28 mouse cellular contexts compared by ENCODE assay signal in the genomic region with DNA sequence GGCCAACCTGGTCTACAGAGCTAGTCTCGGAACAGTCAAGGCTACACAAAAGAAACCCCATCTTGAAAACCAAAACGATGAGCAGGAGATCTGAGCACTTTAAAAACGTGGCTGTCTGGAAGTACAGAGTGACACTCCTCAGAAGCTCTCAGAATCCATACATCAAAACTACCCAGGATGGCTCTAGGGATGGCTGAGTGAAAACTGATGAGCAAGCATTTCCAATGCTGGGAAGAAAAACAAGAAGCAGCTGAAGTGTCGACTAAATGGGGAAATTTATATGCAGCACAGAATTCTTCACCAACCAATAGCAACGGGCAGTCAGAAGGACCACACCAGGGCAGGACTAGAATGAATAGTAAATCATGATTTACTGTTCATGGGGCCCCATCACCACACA. TPM values are rescaled to one million over a fixed set of nuclear protein-coding genes. Genes with fewer than 3 reads are reported as not detected.
DNase-seq lines count a peak whose midpoint lies in the region; ATAC-seq and TF ChIP-seq lines count a peak whose summit lies in the region.
"Had no signal": no experiment of that assay in that cellular context is flagged by ENCODE, and none has a peak within 500 bp of the region (broad histone marks: within the 10 kb centered on the region; RNA-seq: fewer than 3 reads in every experiment).

No protein-coding gene starts in this region.

- no peaks in the 10 kb centered on the region for H3K79me2 ChIP-seq in CH12.LX (replicated peaks; ENCODE audit: control insufficient read depth, extremely low read depth, insufficient read depth, poor library complexity, severe bottlenecking)

- no peak overlapping the region for H3K27ac ChIP-seq in kidney, embryonic 14.5 days (ENCODE audit: low read depth, low read length)
- H3K27ac ChIP-seq in CH12.LX (ENCODE audit: insufficient read depth, low read depth) (no peak overlapping the region), ES-E14 (ENCODE audit: insufficient read depth, low read depth, low read length, poor library complexity, severe bottlenecking) (no peak overlapping the region)

- 39% methylated on average over 5 of the region's 5 CpGs for WGBS in kidney, embryonic 14.5 days

- TF ChIP-seq POLR2A in CH12.LX (IDR thresholded peaks at IDR 0.05; ENCODE audit: low read depth, low read length): no peak
- TF ChIP-seq POLR2A in brain, embryonic 14.5 days (IDR thresholded peaks at IDR 0.05; ENCODE audit: borderline replicate concordance, extremely low read depth, insufficient read depth, insufficient read length, poor library complexity, severe bottlenecking): no peak

- no peak overlapping the region for H3K9ac ChIP-seq in kidney, embryonic 14.5 days (ENCODE audit: low read depth, low read length)
- H3K9ac ChIP-seq in CH12.LX (ENCODE audit: insufficient read depth, low read depth) (no peak overlapping the region), ES-E14 (ENCODE audit: insufficient read depth, low read depth, low read length, poor library complexity, severe bottlenecking) (no peak overlapping the region)

- H3K27me3 ChIP-seq in kidney, embryonic 14.5 days (ENCODE audit: control insufficient read depth, insufficient read depth, low read length): no peaks in the 10 kb centered on the region
- H3K27me3 ChIP-seq in CH12.LX (replicated peaks): no peaks in the 10 kb centered on the region

- no peaks in the 10 kb centered on the region for H3K36me3 ChIP-seq in kidney, embryonic 14.5 days (ENCODE audit: control insufficient read depth, insufficient read depth, low read length)
- H3K36me3 ChIP-seq in CH12.LX (replicated peaks in 1 of 2; ENCODE audit: control insufficient read depth in 1 of 2, insufficient read depth in 1 of 2, low read length in 1 of 2) (no peaks in the 10 kb centered on the region), ES-E14 (ENCODE audit: control insufficient read depth, insufficient read depth, low read length, poor library complexity, severe bottlenecking) (no peaks in the 10 kb centered on the region)
- H3K36me3 ChIP-seq: G1E had no signal

- dilution Hi-C loops in CH12.LX (cut with MboI; ENCODE audit: extremely low pct_ligation_motif_present, extremely low pct_unique_long_range_greater_than_20kb, low sequenced_read_pairs): no loop called here

- no peak overlapping the region for H3K4me2 ChIP-seq in kidney, embryonic 14.5 days (replicated peaks; ENCODE audit: low read depth, low read length)
- H3K4me2 ChIP-seq in CH12.LX (ENCODE audit: insufficient read depth, low read depth, poor library complexity, severe bottlenecking): no peak overlapping the region

- H3K4me3 ChIP-seq in kidney, embryonic 14.5 days (ENCODE audit: low read length): no peak overlapping the region
- H3K4me3 ChIP-seq in CH12.LX (replicated peaks in 1 of 3; ENCODE audit: low read depth in 2 of 3, low read length in 2 of 3, poor library complexity in 1 of 3) (no peak overlapping the region), ES-E14 (ENCODE audit: insufficient read depth in 1 of 2, low read depth in 1 of 2, low read length in 2 of 2, poor library complexity in 1 of 2, severe bottlenecking in 1 of 2) (no peak overlapping the region)

- TF ChIP-seq RAD21 in CH12.LX (IDR thresholded peaks at IDR 0.05; ENCODE audit: low read depth, low read length): no peak

- ATAC-seq in kidney, embryonic 14.5 days (ENCODE audit: low FRiP score, low TSS enrichment): peak; percentile 18; the same call in 1 of the 2 replicates
- ATAC-seq: activated CD4-positive, CD25-positive, alpha-beta regulatory T cell, adult 4 months; CD4-positive, CD25-positive, alpha-beta regulatory T cell, adult 4 months; Patski had no signal

- in situ Hi-C loops in CH12.LX (cut with MboI; ENCODE audit: low pct_ligation_motif_present, low pct_unique_long_range_greater_than_20kb, low sequenced_read_pairs) (no loop called here), ES-E14 (cut with MboI; ENCODE audit: low sequenced_read_pairs in 2 of 2, unreplicated experiment in 2 of 2) (no loop called here)

- no peak for TF ChIP-seq CTCF in CH12.LX (conservative IDR thresholded peaks at IDR 0.05 in 1 of 2, IDR thresholded peaks at IDR 0.05 in 1 of 2; ENCODE audit: low read depth in 2 of 2, low read length in 2 of 2)
- no peak for TF ChIP-seq CTCF in brain, embryonic 14.5 days (IDR thresholded peaks at IDR 0.05; ENCODE audit: borderline replicate concordance, extremely low read depth, insufficient read depth, insufficient read length)

- no peak for TF ChIP-seq EP300 in CH12.LX (IDR thresholded peaks at IDR 0.05; ENCODE audit: low read length)

- DNase-seq in kidney, postnatal 4 days: no peak
- DNase-seq in CH12.LX (ENCODE audit: extremely low read depth) (no peak), ES-E14 (ENCODE audit: low read depth, low spot score) (no peak)
- peak; percentile 2 for DNase-seq in brain, embryonic 14.5 days (ENCODE audit: low read depth)
- no peak for DNase-seq in urinary bladder, postnatal 36 days (ENCODE audit: low spot score in 2 of 2)
- DNase-seq in testis, postnatal 10 days (ENCODE audit: low spot score): no peak
- DNase-seq in left cerebral cortex, adult 18-20 months (ENCODE audit: low spot score in 2 of 2): no peak
- DNase-seq: adrenal gland, adult 2 months; adrenal gland, adult 8-10 months; adrenal gland, postnatal 10 days; adrenal gland, postnatal 14 days; adrenal gland, postnatal 25 days; adrenal gland, postnatal 36 days; B cell, adult 2 months; cerebellum, adult 11 months; cerebellum, adult 11-12 months; cerebellum, adult 18-20 months; cerebellum, adult 2 months; cerebellum, adult 8-10 months had no signal

- H3K4me1 ChIP-seq in kidney, embryonic 14.5 days (ENCODE audit: control insufficient read depth, insufficient read depth, low read length): no peaks in the 10 kb centered on the region
- H3K4me1 ChIP-seq in CH12.LX (ENCODE audit: control insufficient read depth in 1 of 2, insufficient read depth in 2 of 2) (peaks cover 6 to 11% of the 10 kb centered on the region in 2 experiments), ES-E14 (ENCODE audit: control insufficient read depth in 2 of 2, insufficient read depth in 2 of 2, low read length in 2 of 2, poor library complexity in 1 of 2) (peaks cover 0 to 3% of the 10 kb centered on the region in 2 experiments; a peak in 3 of 4 replicates)

- no peaks in the 10 kb centered on the region for H3K9me3 ChIP-seq in kidney, embryonic 14.5 days (ENCODE audit: control insufficient read depth, low read length)
- H3K9me3 ChIP-seq in CH12.LX (replicated peaks; ENCODE audit: low read length) (no peaks in the 10 kb centered on the region), ES-E14 (ENCODE audit: control insufficient read depth, insufficient read depth, low read depth, low read length) (no peaks in the 10 kb centered on the region)
- H3K9me3 ChIP-seq: G1E had no signal

TF ChIP-seq in CH12.LX, 34 proteins besides CTCF, POLR2A, EP300 and RAD21:
- peak; percentile 74; the same call in 1 of the 2 replicates for TF ChIP-seq MAFK (IDR thresholded peaks at IDR 0.05; ENCODE audit: insufficient replicate concordance, low read length)
- no peak for TF ChIP-seq ELF1 (IDR thresholded peaks at IDR 0.05; ENCODE audit: low read depth, low read length)
- TF ChIP-seq MAZ (IDR thresholded peaks at IDR 0.05; ENCODE audit: low read depth, low read length): no peak
TF ChIP-seq in CH12.LX: peak in this region for 1.

TF ChIP-seq in ES-E14, 5 proteins besides CTCF, POLR2A, EP300 and RAD21:
- TF ChIP-seq MAFK (IDR thresholded peaks at IDR 0.05; ENCODE audit: insufficient read depth, low read depth, low read length) (peak; percentile 72), CHD2 (IDR thresholded peaks at IDR 0.05; ENCODE audit: low read depth, low read length) (no peak)

RNA-seq across cellular contexts. Expression of a gene that starts 3.7 kb away (rescaled TPM):
- polyA plus RNA-seq in kidney, embryonic 14.5 days (2014; fragmentation: Nextera tagmentation; extraction: Ambion mirVana): 0.74 and 1.4 TPM in 2 replicates
- total RNA-seq in CH12.LX (2012; rRNA removed): 1.5 and 3.1 TPM in 2 replicates
- total RNA-seq in CH12.LX (2014; rRNA removed): 0.84 and 1.3 TPM in 2 replicates
- polyA plus RNA-seq in CH12.LX (2012; ENCODE audit: insufficient read length, low read depth): 0.46 and 0.59 TPM in 2 replicates
- total RNA-seq in ES-E14 (2012; rRNA removed): 1.3 and 1.9 TPM in 2 replicates
- polyA plus RNA-seq in brain, embryonic 14.5 days (2012; rRNA removed): 1.00 and 1.1 TPM in 2 replicates
- total RNA-seq in left cerebral cortex, adult 18-20 months (2021): 1 to 10 TPM; 2.0 to 2.6 TPM
- total RNA-seq: adrenal gland, postnatal 14 days; adrenal gland, postnatal 25 days; MEL had no signal
- polyA plus RNA-seq: activated CD4-positive, CD25-positive, alpha-beta regulatory T cell, adult 4 months; C2C12; CD4-positive, CD25-positive, alpha-beta regulatory T cell, adult 4 months; G1E had no signal

RNA-seq across cellular contexts. Expression of a gene that starts 7.8 kb away (rescaled TPM):
- polyA plus RNA-seq in kidney, embryonic 14.5 days (2014; fragmentation: Nextera tagmentation; extraction: Ambion mirVana): not detected in 2 replicates
- total RNA-seq in CH12.LX (2012; rRNA removed): not detected in 2 replicates
- not detected in 2 replicates for total RNA-seq in CH12.LX (2014; rRNA removed)
- polyA plus RNA-seq in CH12.LX (2012; ENCODE audit: insufficient read length, low read depth): not detected in 2 replicates
- not detected in 2 replicates for total RNA-seq in ES-E14 (2012; rRNA removed)
- polyA plus RNA-seq in brain, embryonic 14.5 days (2012; rRNA removed): not detected in 2 replicates
- not detected for total RNA-seq in left cerebral cortex, adult 18-20 months (2021)
- total RNA-seq: adrenal gland, adult 18-20 months; adrenal gland, adult 2 months; adrenal gland, adult 8-10 months; adrenal gland, postnatal 10 days; adrenal gland, postnatal 14 days; adrenal gland, postnatal 25 days; adrenal gland, postnatal 36 days; adrenal gland, postnatal 4 days; G1E; MEL had no signal
- polyA plus RNA-seq: activated CD4-positive, CD25-positive, alpha-beta regulatory T cell, adult 4 months; adrenal gland, adult 2 months; C2C12; CD4-positive, CD25-positive, alpha-beta regulatory T cell, adult 4 months; cerebellum, adult 2 months; G1E; Patski had no signal

RNA-seq across cellular contexts. Expression of a gene that starts 10.2 kb away (rescaled TPM):
- polyA plus RNA-seq in kidney, embryonic 14.5 days (2014; fragmentation: Nextera tagmentation; extraction: Ambion mirVana): not detected in 2 replicates
- total RNA-seq in CH12.LX (2012; rRNA removed): not detected in 2 replicates
- not detected in 2 replicates for total RNA-seq in CH12.LX (2014; rRNA removed)
- polyA plus RNA-seq in CH12.LX (2012; ENCODE audit: insufficient read length, low read depth): not detected in 2 replicates
- total RNA-seq in ES-E14 (2012; rRNA removed): 0.22 TPM in 1 of 2 replicates, not detected in the other
- not detected in 2 replicates for polyA plus RNA-seq in brain, embryonic 14.5 days (2012; rRNA removed)
- total RNA-seq in left cerebral cortex, adult 18-20 months (2021): not detected
- total RNA-seq: adrenal gland, adult 18-20 months; adrenal gland, adult 2 months; adrenal gland, adult 8-10 months; adrenal gland, postnatal 10 days; adrenal gland, postnatal 14 days; adrenal gland, postnatal 25 days; adrenal gland, postnatal 36 days; adrenal gland, postnatal 4 days; MEL had no signal
- polyA plus RNA-seq: activated CD4-positive, CD25-positive, alpha-beta regulatory T cell, adult 4 months; adrenal gland, adult 2 months; C2C12; CD4-positive, CD25-positive, alpha-beta regulatory T cell, adult 4 months; cerebellum, adult 2 months; G1E; Patski had no signal

RNA-seq across cellular contexts. Expression of a gene that starts 24.7 kb away (rescaled TPM):
- polyA plus RNA-seq in kidney, embryonic 14.5 days (2014; fragmentation: Nextera tagmentation; extraction: Ambion mirVana): not detected in 2 replicates
- total RNA-seq in CH12.LX (2012; rRNA removed) (not detected in 2 replicates), CH12.LX (2014; rRNA removed) (not detected in 2 replicates), ES-E14 (2012; rRNA removed) (not detected in 2 replicates)
- polyA plus RNA-seq in CH12.LX (2012; ENCODE audit: insufficient read length, low read depth): not detected in 2 replicates
- polyA plus RNA-seq in brain, embryonic 14.5 days (2012; rRNA removed): not detected in 2 replicates
- total RNA-seq in left cerebral cortex, adult 18-20 months (2021): not detected
- total RNA-seq: adrenal gland, adult 18-20 months; adrenal gland, adult 2 months; adrenal gland, adult 8-10 months; adrenal gland, postnatal 10 days; adrenal gland, postnatal 14 days; adrenal gland, postnatal 25 days; adrenal gland, postnatal 36 days; adrenal gland, postnatal 4 days; G1E; MEL had no signal
- polyA plus RNA-seq: activated CD4-positive, CD25-positive, alpha-beta regulatory T cell, adult 4 months; adrenal gland, adult 2 months; C2C12; CD4-positive, CD25-positive, alpha-beta regulatory T cell, adult 4 months; cerebellum, adult 2 months; G1E; Patski had no signal

RNA-seq across cellular contexts. Expression of a gene that starts 26.2 kb away (rescaled TPM):
- not detected in 2 replicates for polyA plus RNA-seq in kidney, embryonic 14.5 days (2014; fragmentation: Nextera tagmentation; extraction: Ambion mirVana)
- not detected in 2 replicates for total RNA-seq in CH12.LX (2012; rRNA removed)
- not detected in 2 replicates for total RNA-seq in CH12.LX (2014; rRNA removed)
- not detected in 2 replicates for polyA plus RNA-seq in CH12.LX (2012; ENCODE audit: insufficient read length, low read depth)
- total RNA-seq in ES-E14 (2012; rRNA removed): not detected in 2 replicates
- not detected in 2 replicates for polyA plus RNA-seq in brain, embryonic 14.5 days (2012; rRNA removed)
- total RNA-seq in left cerebral cortex, adult 18-20 months (2021): not detected
- total RNA-seq: adrenal gland, adult 18-20 months; adrenal gland, adult 2 months; adrenal gland, adult 8-10 months; adrenal gland, postnatal 10 days; adrenal gland, postnatal 14 days; adrenal gland, postnatal 25 days; adrenal gland, postnatal 36 days; adrenal gland, postnatal 4 days; MEL had no signal
- polyA plus RNA-seq: activated CD4-positive, CD25-positive, alpha-beta regulatory T cell, adult 4 months; adrenal gland, adult 2 months; C2C12; CD4-positive, CD25-positive, alpha-beta regulatory T cell, adult 4 months; cerebellum, adult 2 months; G1E; Patski had no signal
